In genomic region chr8:125690961-125691360, GRCm38 (mm10) we compare ENCODE assay signal across 27 mouse cellular contexts. TPM values are rescaled to one million over a fixed set of nuclear protein-coding genes. Genes with fewer than 3 reads are reported as not detected.
DNase-seq lines count a peak whose midpoint lies in the region; ATAC-seq and TF ChIP-seq lines count a peak whose summit lies in the region.
"Had no signal": no experiment of that assay in that cellular context is flagged by ENCODE, and none has a peak within 500 bp of the region (broad histone marks: within the 10 kb centered on the region; RNA-seq: fewer than 3 reads in every experiment).

No protein-coding gene starts in this region.

- ATAC-seq in heart, embryonic 11.5 days (replicated peaks; ENCODE audit: insufficient number of reproducible peaks, low FRiP score, low TSS enrichment) = no peak
- peak; percentile 14; the same call in 1 of the 2 replicates for ATAC-seq in kidney, embryonic 14.5 days (ENCODE audit: low FRiP score, low TSS enrichment)
- no peak for ATAC-seq in intestine, embryonic 15.5 days
- ATAC-seq: forebrain, embryonic 16.5 days; inflammation-experienced regulatory T-cells, adult 6 months; midbrain, embryonic 16.5 days had no signal

- no peaks in the 10 kb centered on the region for H3K27me3 ChIP-seq in heart, embryonic 11.5 days (ENCODE audit: control insufficient read depth, insufficient read depth, low read length)
- H3K27me3 ChIP-seq in kidney, embryonic 14.5 days (ENCODE audit: control insufficient read depth, insufficient read depth, low read length) = no peaks in the 10 kb centered on the region
- no peaks in the 10 kb centered on the region for H3K27me3 ChIP-seq in CH12.LX (replicated peaks)
- no peaks in the 10 kb centered on the region for H3K27me3 ChIP-seq in intestine, embryonic 15.5 days (replicated peaks)
- H3K27me3 ChIP-seq: embryonic facial prominence, embryonic 15.5 days; heart, embryonic 13.5 days; liver, embryonic 15.5 days; lung, embryonic 15.5 days had no signal

- no peak for TF ChIP-seq CTCF in CH12.LX (conservative IDR thresholded peaks at IDR 0.05 in 1 of 2, IDR thresholded peaks at IDR 0.05 in 1 of 2; ENCODE audit: low read depth in 2 of 2, low read length in 2 of 2)

- TF ChIP-seq EP300 in CH12.LX (IDR thresholded peaks at IDR 0.05; ENCODE audit: low read length) = no peak

- H3K4me2 ChIP-seq in heart, embryonic 11.5 days = no peak overlapping the region
- no peak overlapping the region for H3K4me2 ChIP-seq in kidney, embryonic 14.5 days (replicated peaks; ENCODE audit: low read depth, low read length)
- peak overlapping the region; percentile 39; the same call in 1 of the 2 replicates for H3K4me2 ChIP-seq in CH12.LX (ENCODE audit: insufficient read depth, low read depth, poor library complexity, severe bottlenecking)
- no peak overlapping the region for H3K4me2 ChIP-seq in intestine, embryonic 15.5 days (replicated peaks)
- H3K4me2 ChIP-seq: embryonic facial prominence, embryonic 15.5 days; heart, embryonic 13.5 days; liver, embryonic 15.5 days; lung, embryonic 15.5 days had no signal

- H3K27ac ChIP-seq in heart, embryonic 11.5 days (ENCODE audit: low read depth, low read length) = no peak overlapping the region
- H3K27ac ChIP-seq in kidney, embryonic 14.5 days (ENCODE audit: low read depth, low read length) = peak overlapping the region; percentile 18; the same call in 1 of the 2 replicates
- H3K27ac ChIP-seq in CH12.LX (ENCODE audit: insufficient read depth, low read depth) = 0 out of 2 replicates have a peak overlapping the region, but pooled peaks have one; percentile 1
- no peak overlapping the region for H3K27ac ChIP-seq in intestine, embryonic 15.5 days
- H3K27ac ChIP-seq: embryonic facial prominence, embryonic 15.5 days; heart, embryonic 13.5 days; limb, embryonic 10.5 days; liver, embryonic 15.5 days; lung, embryonic 15.5 days had no signal

- H3K4me3 ChIP-seq in heart, embryonic 11.5 days (ENCODE audit: low read depth, low read length) = no peak overlapping the region
- no peak overlapping the region for H3K4me3 ChIP-seq in kidney, embryonic 14.5 days (ENCODE audit: low read length)
- peak overlapping the region in 1 of 3 experiments; percentile 5 for H3K4me3 ChIP-seq in CH12.LX (replicated peaks in 1 of 3; ENCODE audit: low read depth in 2 of 3, low read length in 2 of 3, poor library complexity in 1 of 3)
- H3K4me3 ChIP-seq in intestine, embryonic 15.5 days (replicated peaks) = no peak overlapping the region
- H3K4me3 ChIP-seq: embryonic facial prominence, embryonic 15.5 days; heart, embryonic 13.5 days; hindbrain, embryonic 10.5 days; limb, embryonic 10.5 days; liver, embryonic 15.5 days; lung, embryonic 15.5 days had no signal

- TF ChIP-seq RAD21 in CH12.LX (IDR thresholded peaks at IDR 0.05; ENCODE audit: low read depth, low read length) = no peak

- H3K4me1 ChIP-seq in heart, embryonic 11.5 days (ENCODE audit: control insufficient read depth, insufficient read depth, low read length) = peaks cover 9% of the 10 kb centered on the region
- peaks cover 10% of the 10 kb centered on the region; the same call in 1 of the 2 replicates for H3K4me1 ChIP-seq in kidney, embryonic 14.5 days (ENCODE audit: control insufficient read depth, insufficient read depth, low read length)
- H3K4me1 ChIP-seq in CH12.LX (ENCODE audit: control insufficient read depth in 1 of 2, insufficient read depth in 2 of 2) = peaks cover 19 to 26% of the 10 kb centered on the region in 2 experiments
- H3K4me1 ChIP-seq in intestine, embryonic 15.5 days (replicated peaks) = no peaks in the 10 kb centered on the region
- H3K4me1 ChIP-seq: embryonic facial prominence, embryonic 15.5 days; liver, embryonic 15.5 days had no signal

- WGBS in heart, embryonic 11.5 days (ENCODE audit: insufficient replicate concordance) = 77% methylated on average over 3 of the region's 3 CpGs
- 63% methylated on average over 3 of the region's 3 CpGs for WGBS in kidney, embryonic 14.5 days
- 84% methylated on average over 3 of the region's 3 CpGs for WGBS in intestine, embryonic 15.5 days

- intact Hi-C loops in heart, postnatal 10 days (cut with DNase I) = no loop called here

- no peak overlapping the region for H3K9ac ChIP-seq in heart, embryonic 11.5 days (ENCODE audit: low read depth, low read length)
- H3K9ac ChIP-seq in kidney, embryonic 14.5 days (ENCODE audit: low read depth, low read length) = no peak overlapping the region
- H3K9ac ChIP-seq in CH12.LX (ENCODE audit: insufficient read depth, low read depth) = no peak overlapping the region
- H3K9ac ChIP-seq in intestine, embryonic 15.5 days = no peak overlapping the region
- H3K9ac ChIP-seq: embryonic facial prominence, embryonic 15.5 days; heart, embryonic 13.5 days; liver, embryonic 15.5 days; lung, embryonic 15.5 days had no signal

- TF ChIP-seq POLR2A in CH12.LX (IDR thresholded peaks at IDR 0.05; ENCODE audit: low read depth, low read length) = no peak

- H3K36me3 ChIP-seq in heart, embryonic 11.5 days (ENCODE audit: control insufficient read depth, insufficient read depth, low read length) = no peaks in the 10 kb centered on the region
- H3K36me3 ChIP-seq in kidney, embryonic 14.5 days (ENCODE audit: control insufficient read depth, insufficient read depth, low read length) = no peaks in the 10 kb centered on the region
- peaks cover 0 to 2% of the 10 kb centered on the region in 2 experiments for H3K36me3 ChIP-seq in CH12.LX (replicated peaks in 1 of 2; ENCODE audit: control insufficient read depth in 1 of 2, insufficient read depth in 1 of 2, low read length in 1 of 2)
- no peaks in the 10 kb centered on the region for H3K36me3 ChIP-seq in intestine, embryonic 15.5 days
- H3K36me3 ChIP-seq: embryonic facial prominence, embryonic 15.5 days; heart, embryonic 13.5 days; hindbrain, embryonic 10.5 days; limb, embryonic 10.5 days; liver, embryonic 15.5 days; lung, embryonic 15.5 days had no signal

- H3K9me3 ChIP-seq in heart, embryonic 11.5 days (replicated peaks; ENCODE audit: control insufficient read depth, low read length) = no peaks in the 10 kb centered on the region
- no peaks in the 10 kb centered on the region for H3K9me3 ChIP-seq in kidney, embryonic 14.5 days (ENCODE audit: control insufficient read depth, low read length)
- H3K9me3 ChIP-seq in CH12.LX (replicated peaks; ENCODE audit: low read length) = no peaks in the 10 kb centered on the region
- no peaks in the 10 kb centered on the region for H3K9me3 ChIP-seq in intestine, embryonic 15.5 days
- H3K9me3 ChIP-seq: embryonic facial prominence, embryonic 15.5 days; heart, embryonic 13.5 days; hindbrain, embryonic 10.5 days; limb, embryonic 10.5 days; liver, embryonic 15.5 days; lung, embryonic 15.5 days had no signal

- DNase-seq in heart, adult 11 months = peak; percentile 93
- no peak for DNase-seq in kidney, adult 11 months
- DNase-seq in CH12.LX (ENCODE audit: extremely low read depth) = no peak
- peak; percentile 44 to 52 for DNase-seq in heart, postnatal 10 days
- DNase-seq: adrenal gland, adult 2 months; B cell, adult 2 months; cerebellum, adult 11 months; cerebellum, adult 9-11 months; kidney, postnatal 10 days; liver; lung, postnatal 36 days; right cerebral cortex, adult 18-20 months; right cerebral cortex, postnatal 4 days; thymus, postnatal 14 days had no signal

- no peaks in the 10 kb centered on the region for H3K79me2 ChIP-seq in CH12.LX (replicated peaks; ENCODE audit: control insufficient read depth, extremely low read depth, insufficient read depth, poor library complexity, severe bottlenecking)

- in situ Hi-C loops in CH12.LX (cut with MboI; ENCODE audit: low pct_ligation_motif_present, low pct_unique_long_range_greater_than_20kb, low sequenced_read_pairs) = no loop called here

- dilution Hi-C loops in CH12.LX (cut with MboI; ENCODE audit: extremely low pct_ligation_motif_present, extremely low pct_unique_long_range_greater_than_20kb, low sequenced_read_pairs) = no loop called here

TF ChIP-seq in CH12.LX, 34 proteins besides CTCF, POLR2A, EP300 and RAD21:
- no peak for TF ChIP-seq ZNF384 (IDR thresholded peaks at IDR 0.05; ENCODE audit: low read depth, low read length)
- no peak for TF ChIP-seq SMC3 (IDR thresholded peaks at IDR 0.05; ENCODE audit: low read depth, low read length)
- no peak for TF ChIP-seq CHD2 (IDR thresholded peaks at IDR 0.05; ENCODE audit: low read length)
- TF ChIP-seq KAT2A (IDR thresholded peaks at IDR 0.05; ENCODE audit: insufficient replicate concordance, low read length) = no peak
- TF ChIP-seq ZMIZ1 (IDR thresholded peaks at IDR 0.05; ENCODE audit: low read depth, low read length) = no peak
- no peak for TF ChIP-seq NELFE (IDR thresholded peaks at IDR 0.05; ENCODE audit: low read depth, low read length)
- TF ChIP-seq MAZ (IDR thresholded peaks at IDR 0.05; ENCODE audit: low read depth, low read length) = no peak
- TF ChIP-seq USF1 (IDR thresholded peaks at IDR 0.05; ENCODE audit: low read depth, low read length) = no peak
- TF ChIP-seq MAX (IDR thresholded peaks at IDR 0.05; ENCODE audit: low read length) = no peak
- TF ChIP-seq MAFK (IDR thresholded peaks at IDR 0.05; ENCODE audit: insufficient replicate concordance, low read length) = no peak
- no peak for TF ChIP-seq CHD1 (IDR thresholded peaks at IDR 0.05; ENCODE audit: low read depth, low read length)
- no peak for TF ChIP-seq USF2 (conservative IDR thresholded peaks at IDR 0.05; ENCODE audit: low read depth, low read length)
- no peak for TF ChIP-seq E2F4 (IDR thresholded peaks at IDR 0.05; ENCODE audit: insufficient replicate concordance, low read depth, low read length)

RNA-seq across cellular contexts. Expression of gene Map10, which starts 21.3 kb away (rescaled TPM):
- 6.1 and 8.1 TPM in 2 replicates for polyA plus RNA-seq in heart, embryonic 11.5 days (2014; fragmentation: Nextera tagmentation; extraction: Ambion mirVana)
- 4.5 and 6.8 TPM in 2 replicates for polyA plus RNA-seq in kidney, embryonic 14.5 days (2014; fragmentation: Nextera tagmentation; extraction: Ambion mirVana)
- total RNA-seq in CH12.LX (2012; rRNA removed) = 5.1 and 6.7 TPM in 2 replicates
- 1.9 and 2.3 TPM in 2 replicates for total RNA-seq in CH12.LX (2014; rRNA removed)
- polyA plus RNA-seq in CH12.LX (2012; ENCODE audit: insufficient read length, low read depth) = 1.3 and 1.4 TPM in 2 replicates
- total RNA-seq in heart, postnatal 10 days (2021) = 1 to 10 TPM; 5.8 to 6.5 TPM
- 4.7 and 4.9 TPM in 2 replicates for polyA plus RNA-seq in intestine, embryonic 15.5 days (2015; fragmentation: Nextera tagmentation; extraction: Ambion mirVana)
- total RNA-seq: MEL had no signal

RNA-seq across cellular contexts. Expression of gene Ntpcr, which starts 38.8 kb away (rescaled TPM):
- 25.3 and 29.5 TPM in 2 replicates for polyA plus RNA-seq in heart, embryonic 11.5 days (2014; fragmentation: Nextera tagmentation; extraction: Ambion mirVana)
- 28.5 and 29.3 TPM in 2 replicates for polyA plus RNA-seq in kidney, embryonic 14.5 days (2014; fragmentation: Nextera tagmentation; extraction: Ambion mirVana)
- total RNA-seq in CH12.LX (2012; rRNA removed) (22.9 and 24.0 TPM in 2 replicates), CH12.LX (2014; rRNA removed) (23.6 and 25.0 TPM in 2 replicates)
- polyA plus RNA-seq in CH12.LX (2012; ENCODE audit: insufficient read length, low read depth) = 15.1 and 17.0 TPM in 2 replicates
- total RNA-seq in heart, postnatal 10 days (2021) = 10 to 100 TPM; 16.6 to 19.5 TPM
- 27.7 and 31.2 TPM in 2 replicates for polyA plus RNA-seq in intestine, embryonic 15.5 days (2015; fragmentation: Nextera tagmentation; extraction: Ambion mirVana)

Comparison
In these comparisons a context has a peak if more than half of its experiments do, and no peak if none do; other contexts are left out.
1. DNase-seq: peak in heart, adult 11 months (single experiment) and heart, postnatal 10 days (2 of 2); none in kidney, adult 11 months (single experiment) and CH12.LX (single experiment).
2. H3K27ac ChIP-seq: peak in kidney, embryonic 14.5 days (single experiment) and CH12.LX (single experiment); none in heart, embryonic 11.5 days (single experiment) and intestine, embryonic 15.5 days (single experiment).